8 mouse cellular contexts compared by ENCODE assay signal in the genomic region with DNA sequence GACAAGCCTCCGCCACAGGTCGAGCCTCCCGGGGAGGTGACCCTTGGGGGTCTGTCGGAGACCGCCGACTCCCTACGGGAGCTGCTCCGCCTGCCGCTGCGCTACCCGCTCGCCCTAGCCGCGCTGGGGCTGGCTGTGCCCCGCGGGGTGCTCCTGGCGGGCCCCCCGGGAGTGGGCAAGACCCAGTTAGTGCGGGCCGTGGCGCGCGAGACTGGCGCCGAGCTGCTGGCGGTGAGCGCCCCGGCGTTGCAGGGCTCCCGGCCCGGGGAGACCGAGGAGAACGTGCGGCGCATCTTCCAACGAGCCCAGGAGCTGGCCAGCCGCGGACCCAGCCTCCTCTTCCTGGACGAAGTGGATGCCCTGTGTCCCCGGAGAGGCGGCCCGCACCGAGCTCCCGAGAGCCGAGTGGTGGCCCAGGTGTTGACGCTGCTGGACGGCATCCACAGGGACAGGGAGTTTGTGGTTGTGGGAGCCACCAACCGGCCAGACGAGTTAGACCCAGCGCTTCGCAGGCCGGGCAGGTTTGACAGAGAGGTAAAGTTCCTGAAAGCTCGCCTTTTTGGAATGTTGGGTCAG. TPM values are rescaled to one million over a fixed set of nuclear protein-coding genes. Genes with fewer than 3 reads are reported as not detected.
A peak's percentile ranks its signal among the peaks of the same experiment; 100 is the strongest.
DNase-seq lines count a peak whose midpoint lies in the region; ATAC-seq and TF ChIP-seq lines count a peak whose summit lies in the region.

No protein-coding gene starts in this region.

- peak overlapping the region; percentile 60 for H3K27ac ChIP-seq in lung, embryonic 14.5 days (ENCODE audit: low read depth)

- 0 out of 2 replicates have a peak, but pooled peaks have one; percentile 19 for TF ChIP-seq CTCF in lung, embryonic 14.5 days (IDR thresholded peaks at IDR 0.05; ENCODE audit: low read depth)

- H3K9ac ChIP-seq in lung, embryonic 14.5 days = peak overlapping the region; percentile 87

- peaks cover 21% of the 10 kb centered on the region for H3K36me3 ChIP-seq in lung, embryonic 14.5 days (ENCODE audit: insufficient read depth)

- peak; percentile 59 for ATAC-seq in lung, embryonic 14.5 days (ENCODE audit: insufficient read depth)

- H3K9me3 ChIP-seq in lung, embryonic 14.5 days (ENCODE audit: low read depth, low read length) = no peaks in the 10 kb centered on the region

- under 1% methylated on average over 53 of the region's 53 CpGs for WGBS in lung, embryonic 14.5 days

- DNase-seq in 416B (ENCODE audit: low read depth) = peak; percentile 35
- DNase-seq in MN1 (ENCODE audit: low spot score) = peak; percentile 52
- peak; percentile 29 to 35 for DNase-seq in cerebellum, postnatal 36 days
- DNase-seq in gastrocnemius, postnatal 4 days (ENCODE audit: low spot score in 2 of 2) = peak; percentile 21 to 38
- DNase-seq in kidney, adult 11 months = peak; percentile 63
- DNase-seq in lung, embryonic 14.5 days = peak; percentile 68
- DNase-seq in retina, postnatal 1 day = peak; percentile 41
- no peak for DNase-seq in frontal cortex, postnatal 36 days (ENCODE audit: low spot score in 2 of 2)

- H3K4me1 ChIP-seq in lung, embryonic 14.5 days (ENCODE audit: insufficient read depth) = no peaks in the 10 kb centered on the region

- peak overlapping the region; percentile 97 for H3K4me3 ChIP-seq in lung, embryonic 14.5 days (ENCODE audit: low read depth, low read length)

- peak overlapping the region; percentile 92 for H3K4me2 ChIP-seq in lung, embryonic 14.5 days

- no peaks in the 10 kb centered on the region for H3K27me3 ChIP-seq in lung, embryonic 14.5 days (ENCODE audit: insufficient read depth, low read length)

RNA-seq across cellular contexts. Expression of a gene that starts 5.5 kb away (rescaled TPM):
- total RNA-seq in gastrocnemius, postnatal 4 days (2021) = not detected
- polyA plus RNA-seq in lung, embryonic 14.5 days (2014; fragmentation: Nextera tagmentation; extraction: Ambion mirVana) = not detected in 2 replicates

RNA-seq across cellular contexts. Expression of a gene that starts 20.2 kb away (rescaled TPM):
- total RNA-seq in gastrocnemius, postnatal 4 days (2021) = 100 to 1,000 TPM; 282 to 422 TPM
- polyA plus RNA-seq in lung, embryonic 14.5 days (2014; fragmentation: Nextera tagmentation; extraction: Ambion mirVana) = 6.1 and 6.9 TPM in 2 replicates

Comparison
In these comparisons a context has a peak if more than half of its experiments do, and no peak if none do; other contexts are left out.
1. DNase-seq: peak in 416B (single experiment), MN1 (single experiment), cerebellum, postnatal 36 days (2 of 2), gastrocnemius, postnatal 4 days (2 of 2), kidney, adult 11 months (single experiment), lung, embryonic 14.5 days (single experiment) and retina, postnatal 1 day (single experiment); none in frontal cortex, postnatal 36 days (0 of 2).